Mouse (Mus musculus) embryonic fibroblast, embryonic 13.5 days (primary cell): Measurements from ENCODE around the gene Kcnh4.

ENCODE experiments used
- CTCF ChIP-seq: IDR thresholded peaks from 2 replicates; pipeline ENCODE4 v1.5.1; 2011; ENCODE audit warnings: mild to moderate bottlenecking, control low read depth, low read length, moderate library complexity, borderline replicate concordance; ENCODE audit not compliant: insufficient read depth
- POLR2A ChIP-seq: IDR thresholded peaks from 2 replicates; pipeline ENCODE4 v1.6.1; 2011; ENCODE audit warnings: low read depth, mild to moderate bottlenecking, control low read depth, low read length, moderate library complexity

- TF ChIP-seq CTCF (no peak), POLR2A (no peak)
Observed at GRCm38 (mm10) chr11:100805535-100805934, 45.8 kb upstream of the Kcnh4 start.
